Mouse (Mus musculus) thymus, adult 18-20 months (tissue): ENCODE data around the gene Them5.
A peak's percentile ranks its signal among the peaks of the same experiment; 100 is the strongest.

ENCODE experiments used
- DNase-seq, 2 experiments: peaks; one replicate each; pipeline ENCODE4 v3.0.0; 2022; ENCODE audit warnings: mixed read lengths in 2 of 2

The Them5 gene

GRCm38 (mm10) chr3:94341959-94342422, at the start of gene Them5:
TSS of gene Them5 (plus strand) at chr3:94342099.
- no peak for DNase-seq

- no peak for DNase-seq
Measured at GRCm38 (mm10) chr3:94305457-94305856, 36.4 kb upstream of the Them5 start.

GRCm38 (mm10) chr3:94306975-94307374, 34.9 kb upstream of the Them5 start:
- DNase-seq = no peak

- DNase-seq = peak; percentile 84 to 85
Measured at GRCm38 (mm10) chr3:94309633-94310363, 32.1 kb upstream of the Them5 start, which contains the start of gene Them4. TSS of gene Them4 (plus strand) at chr3:94310089.

- DNase-seq = no peak
Measured at GRCm38 (mm10) chr3:94310491-94310890, 31.4 kb upstream of the Them5 start.

GRCm38 (mm10) chr3:94310911-94311310, 31.0 kb upstream of the Them5 start:
- DNase-seq = no peak

GRCm38 (mm10) chr3:94311376-94311775, 30.5 kb upstream of the Them5 start:
- no peak for DNase-seq

- no peak for DNase-seq
Measured at GRCm38 (mm10) chr3:94328681-94329080, 13.2 kb upstream of the Them5 start.

- DNase-seq = no peak
Measured at GRCm38 (mm10) chr3:94334442-94334841, 7.5 kb upstream of the Them5 start.

- DNase-seq = no peak
Measured at GRCm38 (mm10) chr3:94338522-94338921, 3.4 kb upstream of the Them5 start.

- DNase-seq = no peak
Measured at GRCm38 (mm10) chr3:94342552-94342951, 653 bp downstream of the Them5 start.

GRCm38 (mm10) chr3:94344182-94344581, 2.3 kb downstream of the Them5 start:
- DNase-seq = no peak

- no peak for DNase-seq
Measured at GRCm38 (mm10) chr3:94344897-94345296, 3.0 kb downstream of the Them5 start.

GRCm38 (mm10) chr3:94348146-94348545, 6.2 kb downstream of the Them5 start:
- DNase-seq = no peak

- no peak for DNase-seq
Measured at GRCm38 (mm10) chr3:94360812-94361211, 18.9 kb downstream of the Them5 start.

GRCm38 (mm10) chr3:94362138-94362537, 20.2 kb downstream of the Them5 start, which contains the start of gene C2cd4d:
TSS of gene C2cd4d (plus strand) at chr3:94362438.
- DNase-seq = no peak

- no peak for DNase-seq
Measured at GRCm38 (mm10) chr3:94363291-94364153, 21.6 kb downstream of the Them5 start.

- no peak for DNase-seq
Measured at GRCm38 (mm10) chr3:94364154-94364526, 22.2 kb downstream of the Them5 start.

- peak in 1 of 2 experiments; percentile 67 for DNase-seq
Measured at GRCm38 (mm10) chr3:94366761-94367160, 24.9 kb downstream of the Them5 start.

GRCm38 (mm10) chr3:94367511-94367910, 25.6 kb downstream of the Them5 start:
- DNase-seq = no peak

GRCm38 (mm10) chr3:94368631-94369030, 26.7 kb downstream of the Them5 start:
- no peak for DNase-seq

- DNase-seq = no peak
Measured at GRCm38 (mm10) chr3:94369709-94370108, 27.8 kb downstream of the Them5 start.

- peak in 1 of 2 experiments; percentile 21 for DNase-seq
Measured at GRCm38 (mm10) chr3:94371637-94372036, 29.7 kb downstream of the Them5 start.

GRCm38 (mm10) chr3:94372038-94372437, 30.1 kb downstream of the Them5 start:
- DNase-seq = no peak
